Comparison of ENCODE assay signal across 17 mouse cellular contexts in the genomic region with DNA sequence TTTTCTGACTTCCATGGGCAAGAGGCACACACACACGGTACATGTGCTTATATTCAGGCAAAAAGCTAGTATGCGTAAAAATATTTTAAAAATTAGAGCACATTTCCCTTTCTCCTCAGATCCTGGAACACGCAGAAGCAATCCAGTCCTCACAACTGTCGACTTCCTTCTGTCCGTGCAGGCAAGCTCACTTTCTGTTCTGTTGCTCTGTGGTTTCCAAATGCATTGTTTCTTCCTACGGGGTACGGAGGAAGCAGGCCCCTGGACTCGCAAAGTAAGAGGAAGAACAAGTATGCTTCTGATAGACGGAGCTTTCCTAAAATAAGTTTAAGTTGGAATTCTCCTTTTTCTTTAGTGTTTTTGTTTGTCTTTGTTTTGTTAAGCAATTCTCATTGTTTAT. TPM values are rescaled to one million over a fixed set of nuclear protein-coding genes. Genes with fewer than 3 reads are reported as not detected.
DNase-seq lines count a peak whose midpoint lies in the region; ATAC-seq and TF ChIP-seq lines count a peak whose summit lies in the region.
"Had no signal": no experiment of that assay in that cellular context is flagged by ENCODE, and none has a peak within 500 bp of the region (broad histone marks: within the 10 kb centered on the region; RNA-seq: fewer than 3 reads in every experiment).

No protein-coding gene starts in this region.

- no peak for TF ChIP-seq CTCF in lung, adult 2 months (IDR thresholded peaks at IDR 0.05; ENCODE audit: insufficient read depth, low read length)

- H3K4me2 ChIP-seq in heart, embryonic 15.5 days: no peak overlapping the region
- H3K4me2 ChIP-seq: liver, embryonic 13.5 days; midbrain, embryonic 15.5 days had no signal

- H3K9ac ChIP-seq in heart, embryonic 15.5 days: no peak overlapping the region
- H3K9ac ChIP-seq: liver, embryonic 13.5 days; midbrain, embryonic 15.5 days had no signal

- TF ChIP-seq POLR2A in lung, adult 2 months (IDR thresholded peaks at IDR 0.05; ENCODE audit: borderline replicate concordance, extremely low read depth, low read depth, low read length): no peak

- WGBS in heart, embryonic 15.5 days: 69% methylated on average over 9 of the region's 9 CpGs
- 30% methylated on average over 9 of the region's 9 CpGs for WGBS in lung, adult 2 months

- H3K36me3 ChIP-seq in heart, embryonic 15.5 days: no peaks in the 10 kb centered on the region
- H3K36me3 ChIP-seq: midbrain, embryonic 15.5 days had no signal

- DNase-seq in heart, postnatal 36 days: no peak
- peak; percentile 35 for DNase-seq in lung, postnatal 25 days (ENCODE audit: low spot score)
- DNase-seq in lung, adult 2 months: no peak
- DNase-seq in cerebellum, postnatal 36 days: no peak
- no peak for DNase-seq in adrenal gland, adult 18-20 months (ENCODE audit: low spot score in 2 of 2)
- DNase-seq: cerebellum, postnatal 10 days; gastrocnemius, postnatal 25 days; kidney, postnatal 25 days; liver, embryonic 13.5 days; retina, postnatal 1 day; thymus, adult 18-20 months had no signal

- no peak for ATAC-seq in heart, embryonic 15.5 days (replicated peaks; ENCODE audit: insufficient number of reproducible peaks, insufficient read depth, low FRiP score, low read depth)
- peak; percentile 59 for ATAC-seq in megakaryocyte progenitor cell, adult 5-6 weeks (replicated peaks; ENCODE audit: poor library complexity)
- ATAC-seq: forebrain, embryonic 16.5 days; inflammation-experienced regulatory T-cells, adult 6 months; midbrain, embryonic 15.5 days had no signal

- no peaks in the 10 kb centered on the region for H3K9me3 ChIP-seq in heart, embryonic 15.5 days (replicated peaks)
- H3K9me3 ChIP-seq: liver, embryonic 13.5 days; midbrain, embryonic 15.5 days had no signal

- intact Hi-C loops in heart, postnatal 36 days (cut with DNase I): no loop called here

- H3K27ac ChIP-seq in heart, embryonic 15.5 days: peak overlapping the region; percentile 53; the same call in 1 of the 2 replicates
- peak overlapping the region; percentile 64; the same call in 1 of the 2 replicates for H3K27ac ChIP-seq in brown adipose tissue, adult 24 weeks (replicated peaks; ENCODE audit: low read depth, low read length)
- H3K27ac ChIP-seq: liver, embryonic 13.5 days; midbrain, embryonic 15.5 days had no signal

- H3K27me3 ChIP-seq in heart, embryonic 15.5 days: no peaks in the 10 kb centered on the region
- H3K27me3 ChIP-seq: liver, embryonic 13.5 days; midbrain, embryonic 15.5 days had no signal

- no peak overlapping the region for H3K4me3 ChIP-seq in heart, embryonic 15.5 days
- no peak overlapping the region for H3K4me3 ChIP-seq in lung, adult 2 months (replicated peaks; ENCODE audit: extremely low read depth, low read depth, low read length)
- no peak overlapping the region for H3K4me3 ChIP-seq in brown adipose tissue, adult 24 weeks (ENCODE audit: insufficient read depth, low read depth, low read length)
- H3K4me3 ChIP-seq: liver, embryonic 13.5 days; midbrain, embryonic 15.5 days had no signal

- H3K4me1 ChIP-seq in heart, embryonic 15.5 days (replicated peaks): peaks cover 17% of the 10 kb centered on the region
- peaks cover 31% of the 10 kb centered on the region for H3K4me1 ChIP-seq in lung, adult 2 months (ENCODE audit: control insufficient read depth, insufficient read depth, low read length)
- peaks cover 25% of the 10 kb centered on the region for H3K4me1 ChIP-seq in brown adipose tissue, adult 24 weeks (ENCODE audit: control insufficient read depth, insufficient read depth, insufficient read length, low read length)
- H3K4me1 ChIP-seq: midbrain, embryonic 15.5 days had no signal

RNA-seq across cellular contexts. Expression of gene Lrch1, which starts 8.3 kb away (rescaled TPM):
- polyA plus RNA-seq in heart, embryonic 15.5 days (2015; fragmentation: Nextera tagmentation; extraction: Ambion mirVana): 10.9 and 12.6 TPM in 2 replicates
- total RNA-seq in heart, postnatal 36 days (2021): 10 to 100 TPM; 16.2 to 17.5 TPM
- polyA plus RNA-seq in lung, adult 2 months (2012; rRNA removed): 21.9 and 22.6 TPM in 2 replicates
- 3.8 and 7.1 TPM in 2 replicates for polyA plus RNA-seq in brown adipose tissue, adult 24 weeks (2012; ENCODE audit: insufficient read depth, insufficient read length, missing spikeins)
- 12.1 and 14.3 TPM in 2 replicates for total RNA-seq in megakaryocyte progenitor cell, adult 5-6 weeks (2015)
- 9.3 and 11.3 TPM in 2 replicates for total RNA-seq in megakaryocyte progenitor cell, adult 5-6 weeks (2017)
- total RNA-seq in adrenal gland, adult 18-20 months (2021): 10 to 100 TPM; 14.0 to 14.2 TPM
